Mouse (Mus musculus) E14TG2a.4 (cell line): ENCODE measurements around the gene Elof1.

Source experiments
- CTCF ChIP-seq: conservative IDR thresholded peaks from 2 replicates; pipeline ENCODE4 v1.5.1; 2014; ENCODE audit warnings: low read length
- NANOG ChIP-seq: IDR thresholded peaks from 2 replicates; pipeline ENCODE4 v1.6.1; 2014; ENCODE audit warnings: borderline replicate concordance, low read length, mixed read lengths
- POU5F1 ChIP-seq: IDR thresholded peaks from 2 replicates; pipeline ENCODE4 v1.6.1; 2014; ENCODE audit warnings: low read length, borderline replicate concordance

GRCm38 (mm10) chr9:22072276-22072675, 44.7 kb downstream of the Elof1 start:
- TF ChIP-seq CTCF (no peak), NANOG (no peak), POU5F1 (no peak)
